Mouse (Mus musculus) kidney, adult 2 months (tissue): ENCODE results near the gene Braf. TPM values are rescaled to one million over a fixed set of nuclear protein-coding genes. Genes with fewer than 3 reads are reported as not detected.

ENCODE experiments used
- DNase-seq: peaks from one replicate; pipeline ENCODE4 v3.0.0; 2021
- H3K27ac ChIP-seq: fragments of 200-500 bp; 2 replicates; pipeline ENCODE4 v1.5.1; 2012; ENCODE audit warnings: low read depth, low read length, control low read depth, inconsistent platforms; ENCODE audit not compliant: insufficient read depth
- H3K27me3 ChIP-seq: fragments of 200-500 bp; replicated peaks from 2 replicates; pipeline ENCODE4 v1.6.1; 2012; ENCODE audit warnings: mild to moderate bottlenecking, moderate library complexity, low read length, inconsistent platforms; ENCODE audit not compliant: control insufficient read depth, insufficient read depth
- H3K36me3 ChIP-seq: fragments of 200-500 bp; 2 replicates; pipeline ENCODE4 v1.6.1; 2012; ENCODE audit warnings: mild to moderate bottlenecking, moderate library complexity, low read length, inconsistent platforms; ENCODE audit not compliant: control insufficient read depth, insufficient read depth
- H3K4me1 ChIP-seq: fragments of 200-500 bp; 2 replicates; pipeline ENCODE4 v1.6.1; 2011; ENCODE audit warnings: low read length; ENCODE audit not compliant: control insufficient read depth, insufficient read depth
- H3K4me3 ChIP-seq: fragments of 200-500 bp; 2 replicates; pipeline ENCODE4 v1.5.1; 2011; ENCODE audit warnings: mild to moderate bottlenecking, low read depth, low read length, control low read depth; ENCODE audit not compliant: insufficient read depth
- CTCF ChIP-seq: fragments of 200-500 bp; conservative IDR thresholded peaks from 2 replicates; pipeline ENCODE4 v1.5.1; 2011; ENCODE audit warnings: low read depth, mild to moderate bottlenecking, control low read depth, low read length, moderate library complexity, mixed read lengths; ENCODE audit not compliant: insufficient read depth, insufficient read length
- POLR2A ChIP-seq: fragments of 200-500 bp; IDR thresholded peaks from one replicate; pipeline ENCODE4 v1.6.1; 2011; ENCODE audit warnings: low read depth, low read length, control low read depth
- WGBS: fragments of 180-500 bp; shearing (Covaris S2); methylation state at CpG from one replicate; pipeline ENCODE4 v1.1.7; 2018; 5-methylcytosine and 5-hydroxymethylcytosine counted together
- polyA plus RNA-seq: library from polyadenylated mRNA; depleted of rRNA; stranded (reverse); fragments of >200 nt; gene quantifications from 2 replicates; pipeline ENCODE4 v1.2.3, GENCODE M21; 2012

Braf gene
- polyA plus RNA-seq, 1 experiment: 12.0 TPM

DNA sequence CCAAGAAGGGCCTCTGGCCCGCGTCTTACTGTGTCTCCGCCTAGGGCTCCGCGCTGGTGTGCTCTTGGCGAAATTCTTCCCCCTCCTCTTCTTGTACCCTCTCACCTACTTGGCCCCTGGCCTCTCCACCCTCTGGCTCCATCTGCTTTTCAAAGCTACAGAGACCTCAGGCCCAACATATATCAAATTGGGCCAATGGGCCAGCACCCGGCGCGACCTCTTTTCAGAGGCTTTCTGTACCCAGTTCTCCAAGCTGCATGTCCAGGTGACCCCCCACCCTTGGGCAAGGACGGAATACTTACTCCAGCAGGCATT lies 150.8 kb downstream of the Braf start:
- peak; percentile 34 for DNase-seq

DNA sequence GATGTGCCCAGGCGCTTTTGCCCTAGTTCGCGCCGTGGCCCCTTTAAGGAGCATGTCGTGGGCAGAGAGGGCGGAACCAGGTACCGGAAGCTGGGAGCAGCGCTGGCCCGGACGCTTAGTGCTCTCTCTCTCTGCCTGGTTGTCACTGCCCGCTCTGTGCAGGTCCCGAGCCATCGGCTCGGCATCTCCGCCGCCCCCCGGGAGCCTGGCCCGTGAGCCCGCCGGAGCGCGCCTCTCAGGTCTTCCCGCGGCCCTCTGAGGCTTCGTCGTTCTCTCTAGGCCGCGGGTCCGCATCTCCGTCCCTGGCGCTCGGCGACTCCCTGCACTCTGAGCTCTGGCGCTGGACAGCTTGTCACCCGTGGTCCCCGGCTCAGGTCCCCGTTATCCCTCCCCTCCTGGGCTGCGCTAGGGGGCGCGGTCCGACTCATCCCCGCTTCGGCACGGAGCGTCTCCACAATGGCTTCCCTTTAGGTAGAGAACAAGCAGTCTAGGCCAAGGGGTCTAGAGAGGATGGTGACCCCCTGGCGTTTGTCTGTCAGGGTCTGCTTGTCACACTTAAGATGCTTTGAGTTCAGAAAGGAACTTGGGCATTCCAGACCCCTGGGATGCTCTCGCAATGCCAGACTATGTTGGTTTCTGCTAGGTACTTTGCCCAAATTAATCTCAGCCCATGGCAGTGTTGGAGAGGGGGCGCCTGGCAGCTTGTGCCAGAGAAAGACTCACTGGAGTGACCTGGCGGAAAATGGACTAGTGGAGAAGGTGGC lies 151.3 kb downstream of the Braf start, which contains the start of gene Adck2:
Gene Adck2 (plus strand): TSS at position 83 of the 764 bp plus-strand sequence.
- DNase-seq: peak; percentile 89
- Histone ChIP-seq H3K27ac (peak within 1 kb of the TSS; percentile 29), H3K4me1 (no peaks in the 10 kb centered on the region; the same call in 1 of the 2 replicates), H3K36me3 (peaks cover 1% of the 10 kb centered on the region), H3K27me3 (no peaks in the 10 kb centered on the region), H3K4me3 (peak within 1 kb of the TSS; percentile 85)
- WGBS: under 1% methylated on average over 49 of the region's 49 CpGs
- TF ChIP-seq CTCF: no peak
- no peak for TF ChIP-seq POLR2A

More for the DNA sequence above, 150.8 kb downstream of the Braf start:
- 26% methylated on average over 10 of the region's 10 CpGs for WGBS
- Histone ChIP-seq H3K4me1 (no peaks in the 10 kb centered on the region; the same call in 1 of the 2 replicates), H3K36me3 (peaks cover 1% of the 10 kb centered on the region), H3K4me3 (peak overlapping the region; percentile 85), H3K27me3 (no peaks in the 10 kb centered on the region), H3K27ac (no peak overlapping the region; the same call in 1 of the 2 replicates)
- TF ChIP-seq POLR2A: no peak
- TF ChIP-seq CTCF: no peak

DNA sequence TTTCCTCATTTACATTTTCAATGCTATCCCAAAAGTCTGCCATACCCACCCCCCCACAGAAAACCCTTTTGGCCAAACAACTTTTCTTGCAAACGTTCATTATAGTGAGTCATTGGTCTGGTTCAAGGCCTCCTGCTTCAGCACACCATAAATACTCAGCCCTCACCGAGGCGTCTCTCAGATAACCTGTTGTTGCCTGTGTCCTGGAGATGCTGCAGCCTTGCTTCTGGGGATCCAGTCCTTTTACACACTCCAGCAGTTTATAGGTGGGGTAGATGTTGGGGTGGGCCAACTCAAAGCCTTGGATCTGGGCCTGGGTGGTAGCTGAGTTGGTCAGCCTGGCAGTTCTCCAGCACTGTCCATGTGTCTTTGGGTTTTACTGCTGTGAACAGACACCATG lies 154.8 kb downstream of the Braf start:
- Histone ChIP-seq H3K4me3 (no peak overlapping the region), H3K27me3 (no peaks in the 10 kb centered on the region), H3K27ac (no peak overlapping the region), H3K4me1 (no peaks in the 10 kb centered on the region; the same call in 1 of the 2 replicates), H3K36me3 (no peaks in the 10 kb centered on the region)
- TF ChIP-seq POLR2A: no peak
- WGBS: 36% methylated on average over 3 of the region's 3 CpGs
- DNase-seq: no peak

DNA sequence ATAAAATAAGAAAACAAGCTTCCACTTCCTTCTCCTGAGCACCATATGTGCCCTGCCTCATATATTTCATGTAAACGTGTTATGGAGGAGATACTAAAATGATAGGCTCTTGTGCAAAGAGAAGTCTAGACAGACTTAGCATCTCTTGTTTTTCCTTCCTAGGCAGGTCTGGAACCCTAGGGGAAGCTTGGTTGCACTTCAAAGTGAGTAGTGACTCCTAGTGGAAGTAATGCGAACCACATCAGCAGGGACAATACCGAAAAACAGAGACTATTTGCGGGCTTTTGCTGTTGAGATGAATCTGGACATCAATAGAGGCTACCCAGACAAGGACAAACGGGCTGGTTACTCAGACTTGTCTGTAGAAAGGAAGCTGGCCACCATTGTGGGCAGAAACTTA lies 157.7 kb downstream of the Braf start:
- WGBS: 13% methylated on average over 5 of the region's 5 CpGs
- no peaks in the 10 kb centered on the region for H3K4me1 ChIP-seq
- no peak overlapping the region for H3K27ac ChIP-seq
- no peaks in the 10 kb centered on the region for H3K36me3 ChIP-seq
- DNase-seq: peak; percentile 57
- TF ChIP-seq POLR2A (no peak), CTCF (peak; percentile 56)
- no peak overlapping the region for H3K4me3 ChIP-seq
- H3K27me3 ChIP-seq: no peaks in the 10 kb centered on the region

DNA sequence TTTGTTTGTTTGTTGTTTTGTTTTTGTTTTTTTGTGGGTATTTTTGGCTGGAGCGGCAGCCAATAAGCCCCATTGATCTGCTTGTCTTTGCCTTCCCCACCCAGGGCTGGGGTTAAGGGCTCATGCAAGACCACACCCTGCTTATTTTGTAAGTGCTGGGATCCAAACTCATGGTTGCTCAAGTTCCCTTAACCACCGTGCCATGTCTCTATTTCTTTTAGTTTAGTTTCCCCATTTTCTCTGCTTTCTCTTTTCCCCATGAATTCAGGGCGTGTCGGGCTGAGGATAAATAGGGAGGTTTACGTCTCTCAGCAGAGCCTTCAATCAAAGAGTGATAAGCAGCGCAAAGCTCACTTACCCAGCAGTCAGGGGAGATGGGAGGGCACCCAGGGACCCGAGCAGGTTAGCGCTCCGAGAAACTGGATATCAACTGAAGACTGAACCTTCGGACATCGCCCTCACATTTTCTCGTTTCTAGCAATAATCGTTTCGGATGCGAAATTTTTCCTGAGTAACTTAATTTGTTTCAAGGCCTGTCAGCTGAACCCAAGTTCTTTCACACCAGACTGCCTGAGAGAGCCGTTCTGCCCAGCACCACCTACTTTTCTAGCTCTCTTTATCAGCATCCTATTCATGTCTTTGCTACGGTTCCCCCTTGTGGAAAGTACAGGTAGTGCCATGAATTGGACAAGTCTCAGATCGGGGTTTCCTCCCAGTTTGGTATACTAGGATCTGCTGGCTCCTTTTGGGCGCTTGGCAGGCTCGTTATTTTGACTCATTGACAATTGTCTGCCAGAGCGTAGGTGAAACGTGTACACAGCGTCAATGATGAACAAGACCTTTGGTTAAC lies 162.9 kb downstream of the Braf start:
- Histone ChIP-seq H3K4me3 (no peak overlapping the region), H3K4me1 (no peaks in the 10 kb centered on the region), H3K27ac (no peak overlapping the region), H3K27me3 (no peaks in the 10 kb centered on the region), H3K36me3 (no peaks in the 10 kb centered on the region)
- WGBS: 21% methylated on average over 23 of the region's 23 CpGs
- TF ChIP-seq CTCF (peak; percentile 64), POLR2A (no peak)
- DNase-seq: peak; percentile 87

DNA sequence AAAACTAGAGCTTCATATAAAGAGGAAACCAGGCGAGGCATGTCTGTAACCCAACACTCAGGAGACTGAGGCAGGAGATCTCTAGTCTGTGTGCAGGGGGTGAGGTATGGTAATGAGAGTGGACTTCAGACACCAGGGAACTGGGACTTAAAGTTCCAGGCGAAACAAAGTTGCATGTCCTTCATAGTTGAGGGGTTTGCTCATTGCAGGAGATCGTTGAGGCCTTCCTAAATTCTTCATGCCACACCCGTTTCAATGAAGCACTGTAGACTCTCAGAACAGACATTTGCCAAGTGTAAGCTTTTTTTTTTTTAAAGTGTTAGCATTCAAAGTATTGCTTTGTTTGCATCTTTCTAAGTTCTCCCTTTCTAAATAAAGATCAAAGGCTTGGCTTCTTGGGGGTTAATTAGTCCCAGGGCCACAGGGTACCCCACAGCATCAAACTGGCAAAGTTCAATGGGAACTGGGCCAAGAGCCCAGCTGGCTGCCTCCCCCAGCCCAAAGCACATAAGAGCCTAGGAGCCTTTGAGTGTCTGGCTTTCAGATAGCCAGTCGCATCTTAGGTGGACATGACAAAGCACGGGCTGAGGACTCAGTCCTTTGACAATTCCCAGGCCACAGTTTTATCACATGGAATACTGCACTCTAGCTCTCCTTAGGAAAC lies 165.9 kb downstream of the Braf start:
- no peak for DNase-seq

More for the DNA sequence above, 165.9 kb downstream of the Braf start:
- H3K27ac ChIP-seq: no peak overlapping the region
- H3K27me3 ChIP-seq: 0 out of 2 replicates have a peak, but pooled peaks cover 1% of the 10 kb centered on the region
- TF ChIP-seq POLR2A (no peak), CTCF (no peak)
- no peak overlapping the region for H3K4me3 ChIP-seq
- no peaks in the 10 kb centered on the region for H3K4me1 ChIP-seq
- WGBS: 71% methylated on average over 6 of the region's 6 CpGs
- no peaks in the 10 kb centered on the region for H3K36me3 ChIP-seq
